In the genomic region with DNA sequence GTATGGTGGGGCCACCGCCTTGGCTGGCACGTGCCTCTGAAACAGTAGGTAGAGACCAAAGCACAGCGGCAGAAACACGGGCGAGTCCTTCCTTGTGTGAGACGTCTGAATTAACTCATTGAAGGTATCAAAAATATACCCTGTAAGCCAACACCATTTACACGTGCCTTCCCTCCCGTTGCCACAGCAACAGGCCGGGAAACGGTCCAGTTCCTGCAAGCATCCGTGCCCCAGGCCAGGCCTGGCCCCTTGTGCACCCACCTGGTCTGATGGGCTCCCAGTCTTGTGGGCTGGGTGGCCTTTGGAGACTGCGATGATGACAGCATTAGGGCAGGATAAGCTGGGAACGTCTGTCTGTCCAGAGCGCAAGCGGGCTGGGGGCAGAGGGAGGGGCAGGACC, we compare ENCODE assay signal across 16 mouse cellular contexts. TPM values are rescaled to one million over a fixed set of nuclear protein-coding genes. Genes with fewer than 3 reads are reported as not detected.
DNase-seq lines count a peak whose midpoint lies in the region; ATAC-seq and TF ChIP-seq lines count a peak whose summit lies in the region.
"Had no signal": no experiment of that assay in that cellular context is flagged by ENCODE, and none has a peak within 500 bp of the region (broad histone marks: within the 10 kb centered on the region; RNA-seq: fewer than 3 reads in every experiment).

No protein-coding gene starts in this region.

- no peak overlapping the region for H3K4me2 ChIP-seq in forebrain, postnatal 0 days (ENCODE audit: low read depth)
- H3K4me2 ChIP-seq: heart, embryonic 13.5 days; hindbrain, embryonic 15.5 days; lung, embryonic 15.5 days; midbrain, embryonic 12.5 days had no signal

- H3K4me3 ChIP-seq in forebrain, postnatal 0 days (ENCODE audit: low read depth, low read length) = no peak overlapping the region
- H3K4me3 ChIP-seq: heart, embryonic 13.5 days; hindbrain, embryonic 15.5 days; lung, embryonic 15.5 days; midbrain, embryonic 12.5 days had no signal

- no peaks in the 10 kb centered on the region for H3K9me3 ChIP-seq in forebrain, postnatal 0 days (ENCODE audit: low read length)
- H3K9me3 ChIP-seq: heart, embryonic 13.5 days; hindbrain, embryonic 15.5 days; lung, embryonic 15.5 days; midbrain, embryonic 12.5 days had no signal

- TF ChIP-seq CTCF in forebrain, postnatal 0 days (IDR thresholded peaks at IDR 0.05; ENCODE audit: low read depth) = no peak

- ATAC-seq in cerebellum, adult (ENCODE audit: insufficient number of reproducible peaks, low FRiP score, low TSS enrichment) = no peak
- peak; percentile 27; the same call in 1 of the 2 replicates for ATAC-seq in forebrain, postnatal 0 days

- 43% methylated on average over 15 of the region's 15 CpGs for WGBS in forebrain, postnatal 0 days

- H3K9ac ChIP-seq in forebrain, postnatal 0 days = no peak overlapping the region
- H3K9ac ChIP-seq: heart, embryonic 13.5 days; hindbrain, embryonic 15.5 days; lung, embryonic 15.5 days; midbrain, embryonic 12.5 days had no signal

- peaks cover 51% of the 10 kb centered on the region for H3K36me3 ChIP-seq in forebrain, postnatal 0 days (ENCODE audit: insufficient read depth)

- DNase-seq in cerebellum, adult 11 months = peak; percentile 20
- DNase-seq in kidney, postnatal 10 days = peak; percentile 54
- DNase-seq in kidney, adult 9 months = no peak
- peak; percentile 44 for DNase-seq in brain, adult 2 months (ENCODE audit: low read depth, low spot score)
- DNase-seq in forebrain, postnatal 0 days = peak; percentile 57
- DNase-seq in spleen, postnatal 10 days (ENCODE audit: low spot score in 2 of 2) = no peak
- DNase-seq in ovary, adult 18-20 months (ENCODE audit: low spot score) = no peak
- DNase-seq: gastrocnemius, postnatal 14 days; layer of hippocampus, adult 9-11 months; liver; spleen, adult 18-20 months had no signal

- no peaks in the 10 kb centered on the region for H3K27me3 ChIP-seq in forebrain, postnatal 0 days (ENCODE audit: insufficient read depth, low read length)
- H3K27me3 ChIP-seq: heart, embryonic 13.5 days; hindbrain, embryonic 15.5 days; lung, embryonic 15.5 days; midbrain, embryonic 12.5 days had no signal

- H3K27ac ChIP-seq in forebrain, postnatal 0 days (ENCODE audit: low read depth, low read length) = no peak overlapping the region
- H3K27ac ChIP-seq: heart, embryonic 13.5 days; hindbrain, embryonic 15.5 days; lung, embryonic 15.5 days; midbrain, embryonic 12.5 days had no signal

- H3K4me1 ChIP-seq in forebrain, postnatal 0 days (ENCODE audit: insufficient read depth) = peaks cover 3% of the 10 kb centered on the region; the same call in 1 of the 2 replicates
- H3K4me1 ChIP-seq: lung, embryonic 15.5 days; midbrain, embryonic 12.5 days had no signal

RNA-seq across cellular contexts. Expression of a gene that starts 14.3 kb away (rescaled TPM):
- total RNA-seq in forebrain, postnatal 0 days (2014; rRNA removed) = 3.2 and 6.2 TPM in 2 replicates
- polyA plus RNA-seq in forebrain, postnatal 0 days (2015; fragmentation: Nextera tagmentation; extraction: Ambion mirVana) = 4.4 and 4.8 TPM in 2 replicates

Comparison
In these comparisons a context has a peak if more than half of its experiments do, and no peak if none do; other contexts are left out.
1. DNase-seq: peak in cerebellum, adult 11 months (single experiment), kidney, postnatal 10 days (single experiment), brain, adult 2 months (single experiment) and forebrain, postnatal 0 days (single experiment); none in kidney, adult 9 months (single experiment), spleen, postnatal 10 days (0 of 2) and ovary, adult 18-20 months (single experiment).